In genomic region chr5:119803411-119804251, GRCm38 (mm10) we compare ENCODE assay signal across 11 mouse cellular contexts. TPM values are rescaled to one million over a fixed set of nuclear protein-coding genes. Genes with fewer than 3 reads are reported as not detected.
DNase-seq lines count a peak whose midpoint lies in the region; TF ChIP-seq lines count a peak whose summit lies in the region.
"Had no signal": no experiment of that assay in that cellular context is flagged by ENCODE, and none has a peak within 500 bp of the region (broad histone marks: within the 10 kb centered on the region; RNA-seq: fewer than 3 reads in every experiment).

No protein-coding gene starts in this region.

- H3K4me1 ChIP-seq in heart, embryonic 10.5 days = peaks cover 28% of the 10 kb centered on the region
- peaks cover 69% of the 10 kb centered on the region for H3K4me1 ChIP-seq in limb, embryonic 10.5 days
- H3K4me1 ChIP-seq: stomach, embryonic 15.5 days had no signal

- H3K27me3 ChIP-seq in heart, embryonic 10.5 days (ENCODE audit: insufficient read depth, poor library complexity, severe bottlenecking) = peaks cover 99% of the 10 kb centered on the region
- peaks cover 100% of the 10 kb centered on the region for H3K27me3 ChIP-seq in limb, embryonic 10.5 days (ENCODE audit: low read depth, poor library complexity, severe bottlenecking)

- H3K27ac ChIP-seq in heart, embryonic 10.5 days = peak overlapping the region; percentile 92
- H3K27ac ChIP-seq in limb, embryonic 10.5 days = peak overlapping the region; percentile 98
- no peak overlapping the region for H3K27ac ChIP-seq in gastrocnemius, adult 2 months
- H3K27ac ChIP-seq: kidney, embryonic 15.5 days; stomach, embryonic 15.5 days had no signal

- intact Hi-C loops in gastrocnemius, adult 2 months (cut with DNase I) = no loop called here
- intact Hi-C loops in gastrocnemius, postnatal 14 days (cut with DNase I; ENCODE audit: low total_unique reads) = no loop called here

- under 1% methylated on average over 64 of the region's 64 CpGs for WGBS in heart, embryonic 10.5 days
- WGBS in limb, embryonic 10.5 days = under 1% methylated on average over 64 of the region's 64 CpGs

- peak overlapping the region; percentile 61 for H3K4me3 ChIP-seq in heart, embryonic 10.5 days
- peak overlapping the region; percentile 69 for H3K4me3 ChIP-seq in limb, embryonic 10.5 days
- H3K4me3 ChIP-seq in gastrocnemius, adult 2 months = no peak overlapping the region
- H3K4me3 ChIP-seq: kidney, embryonic 15.5 days; stomach, embryonic 15.5 days had no signal

- no peaks in the 10 kb centered on the region for H3K9me3 ChIP-seq in heart, embryonic 10.5 days
- no peaks in the 10 kb centered on the region for H3K9me3 ChIP-seq in limb, embryonic 10.5 days (replicated peaks)
- H3K9me3 ChIP-seq: kidney, embryonic 15.5 days; stomach, embryonic 15.5 days had no signal

- DNase-seq in heart, embryonic 10.5 days (ENCODE audit: low spot score) = no peak
- DNase-seq in heart, adult 8-10 months (ENCODE audit: low spot score) = no peak
- peak; percentile 22 for DNase-seq in right cerebral cortex, postnatal 4 days
- no peak for DNase-seq in right cerebral cortex, postnatal 25 days
- DNase-seq in limb, embryonic 10.5 days (ENCODE audit: low spot score) = peak; percentile 73
- no peak for DNase-seq in kidney, postnatal 14 days
- DNase-seq in gastrocnemius, adult 2 months = no peak
- no peak for DNase-seq in gastrocnemius, postnatal 14 days

- TF ChIP-seq CTCF in gastrocnemius, adult 2 months (IDR thresholded peaks at IDR 0.05) = no peak

- no peaks in the 10 kb centered on the region for H3K36me3 ChIP-seq in heart, embryonic 10.5 days
- peaks cover 14% of the 10 kb centered on the region for H3K36me3 ChIP-seq in limb, embryonic 10.5 days
- H3K36me3 ChIP-seq: kidney, embryonic 15.5 days; stomach, embryonic 15.5 days had no signal

RNA-seq across cellular contexts. Expression of gene Tbx5, which starts 28.8 kb away (rescaled TPM):
- 41.9 and 44.2 TPM in 2 replicates for polyA plus RNA-seq in heart, embryonic 10.5 days (2016; fragmentation: Nextera tagmentation; extraction: Ambion mirVana)
- total RNA-seq in heart, adult 8-10 months (2022) = 10 to 100 TPM; 22.5 to 44.9 (median 33.8) TPM
- 35.6 and 39.1 TPM in 2 replicates for polyA plus RNA-seq in limb, embryonic 10.5 days (2016; fragmentation: Nextera tagmentation; extraction: Ambion mirVana)
- total RNA-seq in gastrocnemius, adult 2 months (2021) = under 1 TPM in 1 of 2 experiments, not detected in 1; 0.28 TPM
- under 1 TPM in 1 of 2 experiments, not detected in 1; 0.11 TPM for total RNA-seq in gastrocnemius, postnatal 14 days (2021)
- polyA plus RNA-seq: C2C12 had no signal

Comparison
In these comparisons a context has a peak if more than half of its experiments do, and no peak if none do; other contexts are left out.
1. DNase-seq: peak in right cerebral cortex, postnatal 4 days (single experiment) and limb, embryonic 10.5 days (single experiment); none in heart, embryonic 10.5 days (single experiment), heart, adult 8-10 months (single experiment), right cerebral cortex, postnatal 25 days (single experiment), kidney, postnatal 14 days (single experiment), gastrocnemius, adult 2 months (single experiment) and gastrocnemius, postnatal 14 days (single experiment).
2. RNA of gene Tbx5, which starts 28.8 kb away (total RNA-seq): 22.5 to 44.9 TPM in heart, adult 8-10 months; 0.28 TPM in gastrocnemius, adult 2 months and 0.11 TPM in gastrocnemius, postnatal 14 days; every median in the first group is over 10 times any median in the second.